Mouse (Mus musculus): ENCODE measurements around the gene Olfr809. TPM values are rescaled to one million over a fixed set of nuclear protein-coding genes. Genes with fewer than 3 reads are reported as not detected.

Olfr809 gene
- not detected in 2 replicates for polyA plus RNA-seq (2014; fragmentation: Nextera tagmentation; extraction: Ambion mirVana)

GRCm38 (mm10) chr10:129774338-129774737 lies at the start of gene Olfr809:
Gene Olfr809 (plus strand): TSS chr10:129774638.
- H3K36me3 ChIP-seq (ENCODE audit: control insufficient read depth, insufficient read depth, low read length): no peaks in the 10 kb centered on the region
- ATAC-seq (ENCODE audit: low read depth) (no peak), DNase-seq (ENCODE audit: low spot score) (no peak)
- H3K4me2 ChIP-seq (ENCODE audit: low read depth, low read length): no peak within 1 kb of the TSS
- H3K27ac ChIP-seq (replicated peaks; ENCODE audit: low read depth, low read length): no peak within 1 kb of the TSS
- H3K4me1 ChIP-seq (ENCODE audit: control insufficient read depth, insufficient read depth, low read length): no peaks in the 10 kb centered on the region
- no peak within 1 kb of the TSS for H3K4me3 ChIP-seq (ENCODE audit: low read depth, low read length)
- no peaks in the 10 kb centered on the region for H3K9me3 ChIP-seq (ENCODE audit: control insufficient read depth, low read length)
- H3K27me3 ChIP-seq (replicated peaks; ENCODE audit: control insufficient read depth, insufficient read depth, low read length): no peaks in the 10 kb centered on the region
- no peak within 1 kb of the TSS for H3K9ac ChIP-seq (ENCODE audit: low read depth, low read length)

- Histone ChIP-seq H3K9me3 (ENCODE audit: control insufficient read depth, low read length) (no peaks in the 10 kb centered on the region), H3K4me2 (ENCODE audit: low read depth, low read length) (no peak within 1 kb of the TSS), H3K4me1 (ENCODE audit: control insufficient read depth, insufficient read depth, low read length) (no peaks in the 10 kb centered on the region), H3K27ac (replicated peaks; ENCODE audit: low read depth, low read length) (no peak within 1 kb of the TSS), H3K36me3 (ENCODE audit: control insufficient read depth, insufficient read depth, low read length) (no peaks in the 10 kb centered on the region), H3K9ac (ENCODE audit: low read depth, low read length) (no peak within 1 kb of the TSS), H3K27me3 (replicated peaks; ENCODE audit: control insufficient read depth, insufficient read depth, low read length) (no peaks in the 10 kb centered on the region), H3K4me3 (ENCODE audit: low read depth, low read length) (no peak within 1 kb of the TSS)
- WGBS: 84% methylated on average over 2 of the region's 2 CpGs
- ATAC-seq (ENCODE audit: low read depth): no peak
- DNase-seq (ENCODE audit: low spot score): no peak
Measured at GRCm38 (mm10) chr10:129729275-129729674, 45.2 kb upstream of the Olfr809 start, which contains the start of gene Olfr805. Gene Olfr805 (minus strand): TSS chr10:129729375.

GRCm38 (mm10) chr10:129741821-129742220 lies 32.6 kb upstream of the Olfr809 start, which contains the start of gene Olfr806:
Gene Olfr806 (minus strand): TSS chr10:129741921.
- H3K4me3 ChIP-seq (ENCODE audit: low read depth, low read length): no peak within 1 kb of the TSS
- DNase-seq (ENCODE audit: low spot score): no peak
- no peak within 1 kb of the TSS for H3K27ac ChIP-seq (replicated peaks; ENCODE audit: low read depth, low read length)
- H3K27me3 ChIP-seq (replicated peaks; ENCODE audit: control insufficient read depth, insufficient read depth, low read length): no peaks in the 10 kb centered on the region
- no peaks in the 10 kb centered on the region for H3K4me1 ChIP-seq (ENCODE audit: control insufficient read depth, insufficient read depth, low read length)
- H3K36me3 ChIP-seq (ENCODE audit: control insufficient read depth, insufficient read depth, low read length): no peaks in the 10 kb centered on the region
- no peak within 1 kb of the TSS for H3K9ac ChIP-seq (ENCODE audit: low read depth, low read length)
- H3K9me3 ChIP-seq (ENCODE audit: control insufficient read depth, low read length): no peaks in the 10 kb centered on the region
- H3K4me2 ChIP-seq (ENCODE audit: low read depth, low read length): no peak within 1 kb of the TSS
- ATAC-seq (ENCODE audit: low read depth): no peak

- no peaks in the 10 kb centered on the region for H3K4me1 ChIP-seq (ENCODE audit: control insufficient read depth, insufficient read depth, low read length)
- no peaks in the 10 kb centered on the region for H3K9me3 ChIP-seq (ENCODE audit: control insufficient read depth, low read length)
- H3K36me3 ChIP-seq (ENCODE audit: control insufficient read depth, insufficient read depth, low read length): no peaks in the 10 kb centered on the region
- ATAC-seq (ENCODE audit: low read depth) (no peak), DNase-seq (ENCODE audit: low spot score) (no peak)
- WGBS: 86% methylated on average over 1 of the region's 1 CpGs
- H3K9ac ChIP-seq (ENCODE audit: low read depth, low read length): no peak within 1 kb of the TSS
- H3K4me3 ChIP-seq (ENCODE audit: low read depth, low read length): no peak within 1 kb of the TSS
- no peak within 1 kb of the TSS for H3K4me2 ChIP-seq (ENCODE audit: low read depth, low read length)
- H3K27me3 ChIP-seq (replicated peaks; ENCODE audit: control insufficient read depth, insufficient read depth, low read length): no peaks in the 10 kb centered on the region
- H3K27ac ChIP-seq (replicated peaks; ENCODE audit: low read depth, low read length): no peak within 1 kb of the TSS
Measured at GRCm38 (mm10) chr10:129757693-129758092, 16.7 kb upstream of the Olfr809 start, which contains the start of gene Olfr807. Gene Olfr807 (minus strand): TSS chr10:129757793.

- 90% methylated on average over 1 of the region's 1 CpGs for WGBS
- H3K9ac ChIP-seq (ENCODE audit: low read depth, low read length): no peak within 1 kb of the TSS
- H3K27ac ChIP-seq (replicated peaks; ENCODE audit: low read depth, low read length): no peak within 1 kb of the TSS
- ATAC-seq (ENCODE audit: low read depth) (no peak), DNase-seq (ENCODE audit: low spot score) (no peak)
- no peaks in the 10 kb centered on the region for H3K27me3 ChIP-seq (replicated peaks; ENCODE audit: control insufficient read depth, insufficient read depth, low read length)
- no peaks in the 10 kb centered on the region for H3K4me1 ChIP-seq (ENCODE audit: control insufficient read depth, insufficient read depth, low read length)
- no peaks in the 10 kb centered on the region for H3K36me3 ChIP-seq (ENCODE audit: control insufficient read depth, insufficient read depth, low read length)
- no peak within 1 kb of the TSS for H3K4me2 ChIP-seq (ENCODE audit: low read depth, low read length)
- H3K9me3 ChIP-seq (ENCODE audit: control insufficient read depth, low read length): no peaks in the 10 kb centered on the region
- H3K4me3 ChIP-seq (ENCODE audit: low read depth, low read length): no peak within 1 kb of the TSS
Measured at GRCm38 (mm10) chr10:129765182-129765581, 9.3 kb upstream of the Olfr809 start, which contains the start of gene Olfr808. Gene Olfr808 (plus strand): TSS chr10:129765482.

- no peak for ATAC-seq (ENCODE audit: low read depth)
- no peak for DNase-seq (ENCODE audit: low spot score)
- H3K9ac ChIP-seq (ENCODE audit: low read depth, low read length): no peak overlapping the region
Measured at GRCm38 (mm10) chr10:129778123-129778522, 3.7 kb downstream of the Olfr809 start.

GRCm38 (mm10) chr10:129794817-129795216 lies 20.4 kb downstream of the Olfr809 start, which contains the start of gene Olfr810:
Gene Olfr810 (minus strand): TSS chr10:129794917.
- DNase-seq (ENCODE audit: low spot score): no peak
- Histone ChIP-seq H3K36me3 (ENCODE audit: control insufficient read depth, insufficient read depth, low read length) (no peaks in the 10 kb centered on the region), H3K9ac (ENCODE audit: low read depth, low read length) (no peak within 1 kb of the TSS), H3K4me1 (ENCODE audit: control insufficient read depth, insufficient read depth, low read length) (no peaks in the 10 kb centered on the region), H3K4me3 (ENCODE audit: low read depth, low read length) (no peak within 1 kb of the TSS), H3K27me3 (replicated peaks; ENCODE audit: control insufficient read depth, insufficient read depth, low read length) (no peaks in the 10 kb centered on the region), H3K9me3 (ENCODE audit: control insufficient read depth, low read length) (no peaks in the 10 kb centered on the region), H3K4me2 (ENCODE audit: low read depth, low read length) (no peak within 1 kb of the TSS), H3K27ac (replicated peaks; ENCODE audit: low read depth, low read length) (no peak within 1 kb of the TSS)
- ATAC-seq (ENCODE audit: low read depth): no peak

More at GRCm38 (mm10) chr10:129778123-129778522, 3.7 kb downstream of the Olfr809 start:
- Histone ChIP-seq H3K9me3 (ENCODE audit: control insufficient read depth, low read length) (no peaks in the 10 kb centered on the region), H3K27me3 (replicated peaks; ENCODE audit: control insufficient read depth, insufficient read depth, low read length) (no peaks in the 10 kb centered on the region), H3K4me3 (ENCODE audit: low read depth, low read length) (no peak overlapping the region), H3K27ac (replicated peaks; ENCODE audit: low read depth, low read length) (no peak overlapping the region), H3K4me2 (ENCODE audit: low read depth, low read length) (no peak overlapping the region), H3K4me1 (ENCODE audit: control insufficient read depth, insufficient read depth, low read length) (no peaks in the 10 kb centered on the region), H3K36me3 (ENCODE audit: control insufficient read depth, insufficient read depth, low read length) (no peaks in the 10 kb centered on the region)

- no peaks in the 10 kb centered on the region for H3K9me3 ChIP-seq (ENCODE audit: control insufficient read depth, low read length)
- ATAC-seq (ENCODE audit: low read depth) (no peak), DNase-seq (ENCODE audit: low spot score) (no peak)
- no peak within 1 kb of the TSS for H3K4me3 ChIP-seq (ENCODE audit: low read depth, low read length)
- WGBS: 84% methylated on average over 4 of the region's 4 CpGs
- no peaks in the 10 kb centered on the region for H3K4me1 ChIP-seq (ENCODE audit: control insufficient read depth, insufficient read depth, low read length)
- H3K27me3 ChIP-seq (replicated peaks; ENCODE audit: control insufficient read depth, insufficient read depth, low read length): no peaks in the 10 kb centered on the region
- no peak within 1 kb of the TSS for H3K27ac ChIP-seq (replicated peaks; ENCODE audit: low read depth, low read length)
- H3K4me2 ChIP-seq (ENCODE audit: low read depth, low read length): no peak within 1 kb of the TSS
- H3K36me3 ChIP-seq (ENCODE audit: control insufficient read depth, insufficient read depth, low read length): no peaks in the 10 kb centered on the region
- no peak within 1 kb of the TSS for H3K9ac ChIP-seq (ENCODE audit: low read depth, low read length)
Measured at GRCm38 (mm10) chr10:129804296-129804695, 29.9 kb downstream of the Olfr809 start, which contains the start of gene Olfr811. Gene Olfr811 (minus strand): TSS chr10:129804396.
